Mouse (Mus musculus): ENCODE measurements around the gene Hist1h4a.
"Not testable (repeated sequence)": the region's sequence is repeated elsewhere in the genome, so short reads cannot be mapped to it uniquely, and the experiment has no call there.

DNA sequence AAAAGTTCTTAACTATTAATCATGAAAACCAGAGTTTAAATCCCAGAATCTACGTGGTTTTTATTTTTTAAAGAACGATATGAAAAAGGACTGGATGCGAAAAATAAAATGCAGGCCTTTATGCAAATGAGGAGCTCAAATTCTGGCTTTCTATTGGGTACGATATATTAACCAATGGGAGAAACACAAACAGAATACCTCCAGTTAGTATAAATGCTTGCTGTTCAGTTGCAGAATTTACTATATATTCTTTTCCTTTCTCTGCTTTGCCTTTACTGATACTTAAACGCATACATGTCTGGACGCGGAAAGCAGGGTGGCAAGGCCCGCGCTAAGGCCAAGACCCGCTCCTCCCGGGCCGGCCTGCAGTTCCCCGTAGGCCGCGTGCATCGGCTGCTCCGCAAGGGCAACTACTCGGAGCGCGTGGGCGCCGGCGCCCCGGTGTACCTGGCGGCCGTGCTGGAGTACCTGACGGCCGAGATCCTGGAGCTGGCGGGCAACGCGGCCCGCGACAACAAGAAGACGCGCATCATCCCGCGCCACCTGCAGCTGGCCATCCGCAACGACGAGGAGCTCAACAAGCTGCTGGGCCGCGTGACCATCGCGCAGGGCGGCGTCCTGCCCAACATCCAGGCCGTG is 10.1 kb downstream of the Hist1h4a start, which contains the start of gene Hist1h2ab:
- TF ChIP-seq CTCF (conservative IDR thresholded peaks at IDR 0.05; ENCODE audit: low read length); NANOG (IDR thresholded peaks at IDR 0.05; ENCODE audit: borderline replicate concordance, low read length): not testable (repeated sequence)
